Mouse (Mus musculus): Measurements from ENCODE around the gene Eef1g.
"Not testable (repeated sequence)": the region's sequence is repeated elsewhere in the genome, so short reads cannot be mapped to it uniquely, and the experiment has no call there.

Eef1g gene

DNA sequence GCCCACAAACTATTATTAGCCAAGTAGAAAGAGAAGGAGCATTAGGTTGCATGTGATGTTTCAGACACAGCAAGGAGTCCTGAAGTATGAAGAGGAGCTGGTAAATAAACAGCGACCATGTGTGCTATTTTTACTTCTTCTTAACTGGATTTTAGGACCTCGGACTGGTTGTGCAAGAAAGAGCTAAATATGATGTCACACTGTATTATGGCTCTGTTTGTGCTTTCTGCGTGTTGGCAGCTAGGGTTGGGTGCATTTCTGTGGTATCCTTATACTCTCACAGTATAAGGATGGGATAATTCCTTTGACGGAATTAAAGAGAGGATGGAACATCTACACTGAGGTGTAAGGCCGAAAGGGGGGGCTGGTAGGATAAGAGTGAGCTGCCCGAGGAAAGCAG, 21.6 kb upstream of the Eef1g start:
- DNase-seq (ENCODE audit: low read depth, low spot score): no peak

DNA sequence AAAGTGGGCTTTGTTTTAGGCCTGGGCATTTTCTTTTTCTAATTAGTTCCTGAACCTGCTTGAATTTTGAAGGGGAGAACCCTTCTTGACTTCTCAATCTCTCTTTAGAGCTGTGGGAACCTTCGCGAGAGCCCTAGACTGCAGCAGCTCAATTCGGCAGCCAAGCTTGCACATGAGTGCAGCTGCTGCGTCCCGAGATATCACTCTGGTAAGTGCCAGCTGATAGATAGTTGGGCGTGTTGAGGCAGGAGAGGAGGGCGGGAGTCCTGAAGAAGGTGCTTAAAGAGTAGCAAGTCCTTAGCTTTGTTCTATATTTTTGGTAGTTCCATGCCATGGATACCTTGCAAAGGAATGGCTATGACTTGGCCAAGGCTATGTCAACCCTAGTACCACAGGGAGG, 19.9 kb upstream of the Eef1g start:
- DNase-seq (ENCODE audit: low read depth, low spot score): no peak

- no peak for DNase-seq (ENCODE audit: low read depth, low spot score)
Observed at GRCm38 (mm10) chr19:8950190-8950589, 16.7 kb upstream of the Eef1g start.

GRCm38 (mm10) chr19:8952241-8952640, 14.6 kb upstream of the Eef1g start:
- no peak for DNase-seq (ENCODE audit: low read depth, low spot score)

DNA sequence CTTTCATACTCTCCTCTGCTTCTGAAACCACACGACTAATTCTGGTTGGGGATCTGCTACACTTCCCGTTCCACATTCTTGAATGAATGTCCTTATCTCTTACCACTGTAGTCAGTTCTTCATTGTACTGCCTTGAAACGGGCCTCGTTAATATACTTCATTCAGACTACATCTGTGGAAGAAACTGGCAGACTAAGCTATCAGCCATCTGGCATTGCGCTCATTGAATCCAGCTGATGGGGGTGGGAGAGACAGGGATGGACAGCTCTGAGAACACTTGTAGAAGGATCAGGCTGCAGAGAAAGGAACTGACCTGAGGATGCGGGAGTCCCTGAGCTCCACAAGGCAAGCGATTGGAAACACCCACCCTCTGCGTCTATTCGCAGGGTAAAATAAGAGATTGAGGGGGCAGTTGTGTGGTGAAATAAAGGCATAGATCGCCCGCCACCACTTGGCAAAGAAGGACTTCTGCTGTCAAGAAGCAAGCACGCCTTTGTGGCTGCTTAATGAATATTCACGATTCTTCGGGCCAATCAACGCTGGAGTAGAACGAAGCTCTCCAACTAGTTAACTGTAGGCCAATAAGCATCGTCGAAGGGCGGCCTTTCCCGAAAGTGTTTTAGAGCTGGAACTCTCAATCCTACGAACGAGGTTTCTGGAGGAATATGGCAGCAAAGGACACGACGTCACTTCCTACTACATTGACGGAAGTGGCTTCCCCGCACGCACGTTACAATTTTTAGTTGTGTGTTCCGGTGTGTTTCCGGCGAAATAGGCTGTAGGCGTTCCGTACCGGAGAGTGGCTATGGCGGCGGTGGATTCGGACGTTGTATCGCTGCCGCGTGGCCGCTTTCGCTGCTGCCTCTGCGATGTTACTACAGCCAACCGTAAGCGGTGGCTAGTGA, 13.5 kb upstream of the Eef1g start, which contains the start of gene Tut1:
TSS of gene Tut1 (plus strand) at position 713 of the 905 bp plus-strand sequence.
- peak; percentile 87 for DNase-seq (ENCODE audit: low read depth, low spot score)

DNA sequence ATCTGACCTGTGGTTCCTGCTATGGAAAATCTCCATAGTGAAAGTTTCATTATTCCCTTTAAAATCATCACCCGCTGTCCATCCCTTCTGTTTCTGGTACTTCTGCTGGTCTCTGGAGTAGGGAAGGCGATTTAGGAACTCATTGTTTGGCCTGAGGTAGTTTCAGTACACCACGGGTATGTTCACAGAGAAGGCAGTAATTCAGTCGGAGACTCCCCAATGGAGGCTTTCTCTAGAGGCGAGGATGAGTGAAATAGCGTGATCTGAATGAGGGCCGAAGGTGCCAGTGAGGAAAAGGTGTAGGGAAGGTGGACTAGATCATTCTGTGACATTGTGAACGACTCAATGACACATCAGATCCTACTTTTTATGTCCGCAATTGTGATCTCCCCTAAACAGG, 12.7 kb upstream of the Eef1g start:
- no peak for DNase-seq (ENCODE audit: low read depth, low spot score)

GRCm38 (mm10) chr19:8962256-8962655, 4.6 kb upstream of the Eef1g start:
- no peak for DNase-seq (ENCODE audit: low read depth, low spot score)

DNA sequence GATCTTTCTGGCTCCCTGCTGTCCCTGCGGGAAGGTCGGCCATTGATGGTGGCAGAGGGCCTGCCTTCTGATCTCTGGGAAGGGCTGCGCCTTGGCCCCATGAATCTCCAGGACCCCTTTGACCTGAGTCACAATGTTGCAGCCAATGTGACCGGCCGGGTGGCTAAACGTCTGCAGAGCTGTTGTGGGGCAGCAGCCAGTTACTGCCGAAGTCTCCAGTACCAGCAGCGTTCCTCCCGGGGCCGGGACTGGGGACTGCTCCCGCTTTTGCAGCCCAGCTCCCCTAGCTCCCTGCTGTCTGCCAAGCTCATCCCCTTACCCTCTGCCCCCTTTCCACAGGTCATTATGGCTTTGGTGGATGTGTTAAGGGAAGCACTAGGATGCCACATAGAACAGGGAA, 1.8 kb upstream of the Eef1g start:
- no peak for DNase-seq (ENCODE audit: low read depth, low spot score)

DNA sequence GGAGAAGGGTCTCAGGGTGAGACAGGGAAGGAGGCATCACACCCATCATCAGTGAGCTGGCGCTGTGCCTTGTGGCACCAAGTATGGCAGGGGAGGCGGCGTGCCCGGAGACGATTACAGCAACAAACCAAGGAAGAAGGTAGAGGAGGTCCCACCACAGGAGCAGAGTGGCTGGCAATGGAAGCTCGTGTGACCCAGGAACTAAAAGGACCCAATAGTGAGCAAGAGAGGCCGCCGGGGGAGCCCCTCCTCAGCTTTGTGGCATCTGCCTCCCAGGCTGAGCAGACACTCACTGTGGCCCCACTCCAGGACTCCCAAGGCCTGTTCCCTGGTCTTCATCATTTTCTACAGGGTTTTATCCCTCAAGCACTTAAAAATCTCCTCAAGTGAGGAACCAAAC, 1.1 kb upstream of the Eef1g start:
- no peak for DNase-seq (ENCODE audit: low read depth, low spot score)

GRCm38 (mm10) chr19:8966198-8966589, 647 bp upstream of the Eef1g start:
- no peak for DNase-seq (ENCODE audit: low read depth, low spot score)

GRCm38 (mm10) chr19:8967373-8967743, 517 bp downstream of the Eef1g start:
- DNase-seq (ENCODE audit: low read depth, low spot score): no peak

DNA sequence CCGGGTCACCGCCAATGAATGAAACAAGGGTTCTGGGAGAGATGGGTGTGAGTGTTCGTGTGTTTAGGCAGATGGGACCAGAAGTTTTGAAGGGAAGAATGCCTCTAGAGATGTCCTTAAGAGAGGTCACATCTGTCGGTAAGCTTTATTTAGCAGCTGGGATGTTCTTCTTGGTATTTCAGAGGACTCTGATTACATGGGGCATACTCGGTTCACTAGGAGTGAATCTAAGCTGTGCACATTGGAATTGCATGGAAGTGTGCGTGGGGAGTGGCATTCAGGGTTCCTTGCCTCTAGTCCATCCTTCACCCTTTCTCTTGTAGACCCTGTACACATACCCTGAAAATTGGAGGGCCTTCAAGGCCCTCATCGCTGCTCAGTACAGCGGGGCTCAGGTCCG, 1.1 kb downstream of the Eef1g start:
- no peak for DNase-seq (ENCODE audit: low read depth, low spot score)

DNA sequence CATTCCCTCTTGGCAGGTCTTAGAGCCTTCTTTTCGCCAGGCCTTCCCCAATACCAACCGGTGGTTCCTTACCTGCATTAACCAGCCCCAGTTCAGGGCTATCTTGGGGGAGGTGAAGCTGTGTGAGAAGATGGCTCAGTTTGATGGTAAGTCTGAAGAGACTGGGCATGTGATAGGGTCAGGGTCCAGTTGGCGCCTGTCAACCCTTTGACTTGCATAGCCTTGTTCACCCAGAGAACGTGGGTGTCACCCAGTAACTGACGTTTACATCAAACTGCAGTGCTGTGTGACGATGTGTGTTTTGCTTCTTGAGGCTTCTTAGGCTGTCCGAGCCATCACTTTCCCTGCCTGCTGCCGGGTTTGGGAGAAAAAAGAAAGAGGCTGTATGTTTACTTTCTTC, 5.7 kb downstream of the Eef1g start:
- not testable (repeated sequence) for DNase-seq (ENCODE audit: low read depth, low spot score)

DNA sequence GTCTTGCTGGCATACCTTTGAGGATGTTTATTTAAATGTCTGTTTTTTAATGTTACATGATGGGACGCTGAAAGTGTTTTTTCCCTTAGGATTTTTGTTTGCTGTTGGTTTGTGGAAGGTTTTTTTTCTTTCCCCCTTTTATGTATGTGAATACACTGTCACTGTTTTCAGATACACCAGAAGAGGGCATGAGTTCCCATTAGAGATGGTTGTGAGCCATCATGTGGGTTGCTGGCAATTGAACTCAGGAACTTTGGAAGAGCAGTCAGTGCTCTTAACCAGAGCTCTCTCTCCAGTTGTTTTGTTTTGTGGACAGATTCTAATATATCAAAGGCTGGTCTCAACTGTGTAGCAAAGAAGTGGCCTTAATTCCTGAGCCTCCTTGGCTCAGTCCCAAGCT, 7.8 kb downstream of the Eef1g start:
- DNase-seq (ENCODE audit: low read depth, low spot score): no peak

DNA sequence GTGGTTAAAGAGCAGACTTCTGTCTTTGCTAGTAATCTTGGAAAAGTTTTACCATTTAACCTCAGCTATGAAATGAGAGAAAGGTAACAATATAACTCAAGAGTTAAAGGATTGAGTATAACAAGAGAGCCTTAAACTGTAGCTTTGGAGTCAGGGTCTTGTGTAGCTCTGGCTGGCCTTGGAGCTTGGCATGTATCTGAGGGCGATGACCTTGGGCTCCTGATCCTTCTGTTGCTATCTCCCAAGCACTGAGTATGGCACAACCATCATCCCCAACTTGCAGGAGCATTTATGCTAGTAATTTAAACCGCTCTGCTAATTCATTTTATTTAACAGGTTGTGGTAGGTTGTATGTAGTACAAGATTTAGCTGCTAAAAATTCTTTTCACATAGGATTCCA, 8.7 kb downstream of the Eef1g start:
- DNase-seq (ENCODE audit: low read depth, low spot score): no peak

DNA sequence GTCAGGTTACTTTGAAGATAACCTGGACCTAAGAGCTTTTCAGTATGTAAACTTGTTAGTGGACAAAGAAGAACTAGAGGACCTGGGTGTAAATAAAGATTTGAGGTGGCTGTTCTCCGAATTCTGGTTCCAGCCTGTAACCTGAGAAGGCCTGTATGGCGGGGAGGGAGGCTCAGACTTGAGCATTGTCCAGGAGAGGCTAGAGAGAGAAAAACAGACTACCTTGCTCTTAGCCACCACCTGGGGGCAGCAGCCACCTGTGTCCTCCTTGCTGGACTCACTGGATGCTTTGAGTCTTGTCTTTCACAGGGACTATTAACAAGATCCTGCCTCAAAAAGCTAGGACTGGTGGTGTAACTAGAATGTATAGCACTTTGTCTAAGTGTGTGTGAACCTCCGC, 9.7 kb downstream of the Eef1g start:
- DNase-seq (ENCODE audit: low read depth, low spot score): no peak

DNA sequence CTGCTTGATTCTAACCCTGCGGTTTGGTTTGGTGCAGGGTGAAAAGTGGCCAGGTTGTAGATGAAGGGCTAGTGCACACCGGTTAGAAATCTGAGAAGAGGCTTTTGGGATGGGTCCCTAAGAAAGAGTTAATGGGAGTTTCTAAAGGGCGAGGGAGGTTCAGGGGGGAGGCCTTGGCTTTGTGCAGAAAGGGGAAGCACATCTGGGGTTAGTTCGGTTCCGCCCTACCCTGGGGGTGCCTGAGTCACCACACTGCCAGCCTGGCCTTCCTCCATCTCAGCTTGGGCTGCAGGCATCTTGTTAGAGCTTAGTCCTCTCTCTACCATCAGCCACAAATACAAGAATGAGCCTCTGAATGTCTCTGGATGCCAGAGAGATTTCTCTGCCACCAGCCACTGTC, 13.9 kb downstream of the Eef1g start:
- DNase-seq (ENCODE audit: low read depth, low spot score): no peak

- no peak for DNase-seq (ENCODE audit: low read depth, low spot score)
Observed at GRCm38 (mm10) chr19:8981450-8982168, 14.8 kb downstream of the Eef1g start.

GRCm38 (mm10) chr19:8982303-8983149, 15.7 kb downstream of the Eef1g start:
- DNase-seq (ENCODE audit: low read depth, low spot score): no peak

DNA sequence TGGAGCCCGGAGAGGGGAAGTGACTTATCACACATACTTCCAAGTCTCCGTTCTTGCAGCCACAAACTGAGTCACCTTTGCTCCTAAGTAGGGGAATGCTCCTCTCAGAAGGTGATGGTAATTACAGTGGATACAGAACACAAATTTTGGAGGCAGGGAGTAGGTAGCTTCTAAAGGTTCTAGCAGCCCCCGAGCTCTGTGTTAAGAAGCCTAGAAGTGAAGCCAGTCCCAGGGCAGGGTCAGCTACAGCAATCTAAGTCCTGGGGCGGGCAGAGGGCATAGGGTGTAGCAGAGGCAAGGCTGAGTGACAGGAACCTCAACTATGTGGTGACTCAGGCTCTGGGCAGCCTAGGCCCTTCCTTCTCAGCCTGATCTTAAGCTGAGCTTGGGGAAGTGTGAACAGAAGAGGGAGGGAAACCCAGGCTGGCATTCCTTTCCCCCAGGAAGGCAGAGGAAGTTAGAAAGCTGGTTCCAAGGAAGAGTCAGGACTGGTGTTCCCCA, 16.4 kb downstream of the Eef1g start:
- no peak for DNase-seq (ENCODE audit: low read depth, low spot score)

DNA sequence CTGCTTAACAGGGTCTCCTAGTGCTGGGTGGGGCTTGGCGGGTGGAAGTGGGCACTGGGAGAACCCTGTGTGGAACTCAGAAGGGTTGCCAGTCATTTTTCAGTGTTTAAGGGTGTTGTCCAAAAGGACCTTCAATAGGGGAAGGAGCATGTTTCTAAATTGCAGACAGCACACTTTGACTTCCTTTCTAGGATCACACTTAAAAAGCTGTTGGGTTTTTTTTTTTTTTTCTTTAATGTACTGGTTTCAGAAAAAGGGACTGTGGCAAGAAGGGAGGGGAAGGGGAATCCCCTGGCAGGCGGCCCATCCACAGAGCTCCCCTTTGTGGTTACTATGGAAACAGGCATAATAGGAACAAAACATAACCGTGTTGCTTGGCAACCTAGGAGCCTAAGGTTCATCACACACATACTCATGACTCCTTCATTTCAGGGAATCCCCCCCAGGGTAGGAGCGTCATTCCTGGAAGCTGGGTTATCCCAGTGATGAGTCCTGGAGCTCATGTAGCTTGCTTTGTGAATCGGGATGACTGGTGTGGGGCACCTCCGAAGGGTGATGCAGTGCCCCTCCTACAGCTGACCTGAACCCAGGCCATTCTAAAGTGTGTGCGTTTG, 17.5 kb downstream of the Eef1g start:
- no peak for DNase-seq (ENCODE audit: low read depth, low spot score)

All from retina, postnatal 7 days (tissue).